9 mouse cellular contexts compared by ENCODE assay signal in genomic region chr9:75313138-75313831, GRCm38 (mm10). TPM values are rescaled to one million over a fixed set of nuclear protein-coding genes. Genes with fewer than 3 reads are reported as not detected.
DNase-seq lines count a peak whose midpoint lies in the region; ATAC-seq and TF ChIP-seq lines count a peak whose summit lies in the region.
"Had no signal": no experiment of that assay in that cellular context is flagged by ENCODE, and none has a peak within 500 bp of the region (broad histone marks: within the 10 kb centered on the region; RNA-seq: fewer than 3 reads in every experiment).

No protein-coding gene starts in this region.

- H3K9ac ChIP-seq in embryonic facial prominence, embryonic 13.5 days = peak overlapping the region; percentile 81
- peak overlapping the region; percentile 63 for H3K9ac ChIP-seq in limb, embryonic 14.5 days (ENCODE audit: low read depth, low read length, severe bottlenecking)
- no peak overlapping the region for H3K9ac ChIP-seq in stomach, embryonic 15.5 days

- no peak for TF ChIP-seq POLR2A in limb, embryonic 14.5 days (IDR thresholded peaks at IDR 0.05; ENCODE audit: borderline replicate concordance, extremely low read depth, insufficient read depth, insufficient read length)

- H3K9me3 ChIP-seq in heart, embryonic 10.5 days = no peaks in the 10 kb centered on the region
- H3K9me3 ChIP-seq in embryonic facial prominence, embryonic 13.5 days = no peaks in the 10 kb centered on the region
- no peaks in the 10 kb centered on the region for H3K9me3 ChIP-seq in limb, embryonic 14.5 days (ENCODE audit: control insufficient read depth, low read length)
- H3K9me3 ChIP-seq in stomach, embryonic 15.5 days = no peaks in the 10 kb centered on the region

- peak overlapping the region; percentile 95 for H3K27ac ChIP-seq in heart, embryonic 10.5 days
- H3K27ac ChIP-seq in embryonic facial prominence, embryonic 13.5 days = peak overlapping the region; percentile 88; the same call in 1 of the 2 replicates
- H3K27ac ChIP-seq in limb, embryonic 14.5 days (replicated peaks; ENCODE audit: low read depth, low read length) = no peak overlapping the region; the same call in 1 of the 2 replicates
- peak overlapping the region; percentile 87 for H3K27ac ChIP-seq in stomach, embryonic 15.5 days
- H3K27ac ChIP-seq: macrophage had no signal

- peak overlapping the region; percentile 91 for H3K4me3 ChIP-seq in heart, embryonic 10.5 days
- H3K4me3 ChIP-seq in embryonic facial prominence, embryonic 13.5 days = peak overlapping the region; percentile 76
- H3K4me3 ChIP-seq in limb, embryonic 14.5 days (replicated peaks; ENCODE audit: low read length) = peak overlapping the region; percentile 62
- H3K4me3 ChIP-seq in stomach, embryonic 15.5 days (replicated peaks) = peak overlapping the region; percentile 74

- 0 out of 2 replicates have a peak, but pooled peaks cover 5% of the 10 kb centered on the region for H3K36me3 ChIP-seq in heart, embryonic 10.5 days
- H3K36me3 ChIP-seq in embryonic facial prominence, embryonic 13.5 days = no peaks in the 10 kb centered on the region
- 0 out of 2 replicates have a peak, but pooled peaks cover 2% of the 10 kb centered on the region for H3K36me3 ChIP-seq in limb, embryonic 14.5 days (ENCODE audit: control insufficient read depth, insufficient read depth, low read length)
- no peaks in the 10 kb centered on the region for H3K36me3 ChIP-seq in stomach, embryonic 15.5 days

- H3K27me3 ChIP-seq in heart, embryonic 10.5 days (ENCODE audit: insufficient read depth, poor library complexity, severe bottlenecking) = no peaks in the 10 kb centered on the region
- no peaks in the 10 kb centered on the region for H3K27me3 ChIP-seq in embryonic facial prominence, embryonic 13.5 days
- H3K27me3 ChIP-seq in limb, embryonic 14.5 days (ENCODE audit: control insufficient read depth, insufficient read depth, low read length) = no peaks in the 10 kb centered on the region
- no peaks in the 10 kb centered on the region for H3K27me3 ChIP-seq in stomach, embryonic 15.5 days (replicated peaks)

- 25% methylated on average over 11 of the region's 11 CpGs for WGBS in heart, embryonic 10.5 days
- 36% methylated on average over 11 of the region's 11 CpGs for WGBS in embryonic facial prominence, embryonic 13.5 days
- 41% methylated on average over 11 of the region's 11 CpGs for WGBS in limb, embryonic 14.5 days
- WGBS in stomach, embryonic 15.5 days = 26% methylated on average over 11 of the region's 11 CpGs

- peak overlapping the region; percentile 86 for H3K4me2 ChIP-seq in embryonic facial prominence, embryonic 13.5 days
- H3K4me2 ChIP-seq in limb, embryonic 14.5 days (replicated peaks; ENCODE audit: low read depth, low read length, severe bottlenecking) = peak overlapping the region; percentile 86
- H3K4me2 ChIP-seq in stomach, embryonic 15.5 days = peak overlapping the region; percentile 93

- ATAC-seq in embryonic facial prominence, embryonic 13.5 days (ENCODE audit: insufficient number of reproducible peaks, insufficient read depth, low FRiP score, low TSS enrichment, low read depth) = no peak
- no peak; the same call in 1 of the 2 replicates for ATAC-seq in limb, embryonic 14.5 days (ENCODE audit: low FRiP score, low read depth)
- no peak for ATAC-seq in stomach, embryonic 15.5 days (ENCODE audit: insufficient read depth, low FRiP score, low read depth)

- H3K4me1 ChIP-seq in heart, embryonic 10.5 days = peaks cover 22% of the 10 kb centered on the region
- H3K4me1 ChIP-seq in embryonic facial prominence, embryonic 13.5 days = peaks cover 17% of the 10 kb centered on the region
- H3K4me1 ChIP-seq in limb, embryonic 14.5 days (ENCODE audit: control insufficient read depth, insufficient read depth, low read length) = peaks cover 13% of the 10 kb centered on the region
- peaks cover 13% of the 10 kb centered on the region; the same call in 1 of the 2 replicates for H3K4me1 ChIP-seq in stomach, embryonic 15.5 days

- DNase-seq in heart, embryonic 10.5 days (ENCODE audit: low spot score) = no peak
- no peak for DNase-seq in heart, adult 18-20 months
- DNase-seq in CD4-positive helper T cell, adult 2 months (ENCODE audit: low read depth, low spot score) = peak; percentile 34
- DNase-seq in limb, embryonic 14.5 days (ENCODE audit: low spot score) = peak; percentile 6
- DNase-seq in ovary, postnatal 10 days (ENCODE audit: low spot score) = no peak
- no peak for DNase-seq in cerebellum, postnatal 4 days (ENCODE audit: low spot score in 2 of 2)

RNA-seq across cellular contexts. Expression of gene Gnb5, which starts 7.2 kb away (rescaled TPM):
- 40.4 and 58.1 TPM in 2 replicates for polyA plus RNA-seq in heart, embryonic 10.5 days (2016; fragmentation: Nextera tagmentation; extraction: Ambion mirVana)
- total RNA-seq in heart, adult 18-20 months (2021) = 10 to 100 TPM; 21.9 to 24.9 TPM
- 32.3 and 33.4 TPM in 2 replicates for polyA plus RNA-seq in embryonic facial prominence, embryonic 13.5 days (2015; fragmentation: Nextera tagmentation; extraction: Ambion mirVana)
- polyA plus RNA-seq in limb, embryonic 14.5 days (2012; rRNA removed) = 26.9 and 27.9 TPM in 2 replicates
- 28.0 and 28.5 TPM in 2 replicates for polyA plus RNA-seq in limb, embryonic 14.5 days (2014; fragmentation: Nextera tagmentation; extraction: Ambion mirVana)
- polyA plus RNA-seq in stomach, embryonic 15.5 days (2015; fragmentation: Nextera tagmentation; extraction: Ambion mirVana) = 18.9 and 20.5 TPM in 2 replicates

RNA-seq across cellular contexts. Expression of gene Bcl2l10, which starts 34.3 kb away (rescaled TPM):
- not detected in 2 replicates for polyA plus RNA-seq in heart, embryonic 10.5 days (2016; fragmentation: Nextera tagmentation; extraction: Ambion mirVana)
- total RNA-seq in heart, adult 18-20 months (2021) = under 1 TPM in 1 of 2 experiments, not detected in 1; 0.23 TPM
- not detected in 2 replicates for polyA plus RNA-seq in embryonic facial prominence, embryonic 13.5 days (2015; fragmentation: Nextera tagmentation; extraction: Ambion mirVana)
- polyA plus RNA-seq in limb, embryonic 14.5 days (2012; rRNA removed) = not detected in 2 replicates
- polyA plus RNA-seq in limb, embryonic 14.5 days (2014; fragmentation: Nextera tagmentation; extraction: Ambion mirVana) = not detected in 2 replicates
- polyA plus RNA-seq in stomach, embryonic 15.5 days (2015; fragmentation: Nextera tagmentation; extraction: Ambion mirVana) = not detected in 2 replicates
- polyA plus RNA-seq: macrophage had no signal

Comparison
In these comparisons a context has a peak if more than half of its experiments do, and no peak if none do; other contexts are left out.
1. DNase-seq: peak in CD4-positive helper T cell, adult 2 months (single experiment) and limb, embryonic 14.5 days (single experiment); none in heart, embryonic 10.5 days (single experiment), heart, adult 18-20 months (0 of 2), ovary, postnatal 10 days (single experiment) and cerebellum, postnatal 4 days (0 of 2).
2. Peak in every context shown above with its lines, with median percentiles within 50 percentile points of each other: H3K4me3 ChIP-seq and H3K4me2 ChIP-seq.